Mouse (Mus musculus): Measurements from ENCODE around the gene Sorcs1. TPM values are rescaled to one million over a fixed set of nuclear protein-coding genes. Genes with fewer than 3 reads are reported as not detected.

The Sorcs1 gene
- polyA plus RNA-seq, 1 experiment from 2014 or later: 2.8 TPM

- no peak overlapping the region for H3K9ac ChIP-seq
- H3K27ac ChIP-seq: no peak overlapping the region
- no peaks in the 10 kb centered on the region for H3K9me3 ChIP-seq
- 91% methylated on average over 3 of the region's 3 CpGs for WGBS
- H3K27me3 ChIP-seq (replicated peaks): no peaks in the 10 kb centered on the region
- no peaks in the 10 kb centered on the region for H3K4me1 ChIP-seq (replicated peaks)
- no peak overlapping the region for H3K4me2 ChIP-seq (replicated peaks)
- no peak overlapping the region for H3K4me3 ChIP-seq (replicated peaks)
- H3K36me3 ChIP-seq: no peaks in the 10 kb centered on the region
- no peak for ATAC-seq
Observed at GRCm38 (mm10) chr19:50468592-50468991, 209.9 kb downstream of the Sorcs1 start.

GRCm38 (mm10) chr19:50464811-50465210 is 213.6 kb downstream of the Sorcs1 start:
- Histone ChIP-seq H3K4me1 (replicated peaks) (no peaks in the 10 kb centered on the region), H3K27me3 (replicated peaks) (no peaks in the 10 kb centered on the region), H3K4me2 (replicated peaks) (no peak overlapping the region), H3K9ac (no peak overlapping the region), H3K36me3 (no peaks in the 10 kb centered on the region), H3K9me3 (no peaks in the 10 kb centered on the region), H3K4me3 (replicated peaks) (no peak overlapping the region), H3K27ac (no peak overlapping the region)
- no peak for ATAC-seq
- 52% methylated on average over 6 of the region's 6 CpGs for WGBS

- Histone ChIP-seq H3K9ac (no peak overlapping the region), H3K9me3 (no peaks in the 10 kb centered on the region), H3K4me2 (replicated peaks) (no peak overlapping the region), H3K4me1 (replicated peaks) (no peaks in the 10 kb centered on the region), H3K27ac (no peak overlapping the region), H3K27me3 (replicated peaks) (no peaks in the 10 kb centered on the region), H3K4me3 (replicated peaks) (no peak overlapping the region), H3K36me3 (no peaks in the 10 kb centered on the region)
- 90% methylated on average over 5 of the region's 5 CpGs for WGBS
- no peak for ATAC-seq
Observed at GRCm38 (mm10) chr19:50458581-50458980, 219.9 kb downstream of the Sorcs1 start.

- ATAC-seq: no peak
- no peaks in the 10 kb centered on the region for H3K27me3 ChIP-seq (replicated peaks)
- no peaks in the 10 kb centered on the region for H3K36me3 ChIP-seq
- no peak overlapping the region for H3K27ac ChIP-seq
- no peaks in the 10 kb centered on the region for H3K9me3 ChIP-seq
- H3K9ac ChIP-seq: no peak overlapping the region
- H3K4me3 ChIP-seq (replicated peaks): no peak overlapping the region
- H3K4me2 ChIP-seq (replicated peaks): no peak overlapping the region
- 33% methylated on average over 5 of the region's 5 CpGs for WGBS
- no peaks in the 10 kb centered on the region for H3K4me1 ChIP-seq (replicated peaks)
Observed at GRCm38 (mm10) chr19:50457275-50457892, 221.1 kb downstream of the Sorcs1 start.

- no peak overlapping the region for H3K9ac ChIP-seq
- no peak overlapping the region for H3K4me3 ChIP-seq (replicated peaks)
- no peaks in the 10 kb centered on the region for H3K9me3 ChIP-seq
- no peak for ATAC-seq
- no peaks in the 10 kb centered on the region for H3K4me1 ChIP-seq (replicated peaks)
- no peak overlapping the region for H3K4me2 ChIP-seq (replicated peaks)
- H3K27ac ChIP-seq: no peak overlapping the region
- H3K27me3 ChIP-seq (replicated peaks): no peaks in the 10 kb centered on the region
- no peaks in the 10 kb centered on the region for H3K36me3 ChIP-seq
- WGBS: 34% methylated on average over 4 of the region's 4 CpGs
Observed at GRCm38 (mm10) chr19:50441099-50441498, 237.3 kb downstream of the Sorcs1 start.

GRCm38 (mm10) chr19:50440246-50440910 is 238.1 kb downstream of the Sorcs1 start:
- 11% methylated on average over 11 of the region's 11 CpGs for WGBS
- H3K4me3 ChIP-seq (replicated peaks): no peak overlapping the region
- H3K27ac ChIP-seq: no peak overlapping the region
- no peak for ATAC-seq
- no peaks in the 10 kb centered on the region for H3K36me3 ChIP-seq
- H3K9ac ChIP-seq: no peak overlapping the region
- no peaks in the 10 kb centered on the region for H3K4me1 ChIP-seq (replicated peaks)
- H3K4me2 ChIP-seq (replicated peaks): no peak overlapping the region; the same call in 1 of the 2 replicates
- no peaks in the 10 kb centered on the region for H3K9me3 ChIP-seq
- H3K27me3 ChIP-seq (replicated peaks): no peaks in the 10 kb centered on the region

GRCm38 (mm10) chr19:50439464-50439881 is 239.0 kb downstream of the Sorcs1 start:
- H3K4me3 ChIP-seq (replicated peaks): no peak overlapping the region
- no peaks in the 10 kb centered on the region for H3K4me1 ChIP-seq (replicated peaks)
- H3K36me3 ChIP-seq: no peaks in the 10 kb centered on the region
- H3K27ac ChIP-seq: no peak overlapping the region
- ATAC-seq: no peak
- no peaks in the 10 kb centered on the region for H3K9me3 ChIP-seq
- no peak overlapping the region for H3K4me2 ChIP-seq (replicated peaks)
- H3K9ac ChIP-seq: no peak overlapping the region
- WGBS: 34% methylated on average over 3 of the region's 3 CpGs
- H3K27me3 ChIP-seq (replicated peaks): no peaks in the 10 kb centered on the region

GRCm38 (mm10) chr19:50422928-50423327 is 255.5 kb downstream of the Sorcs1 start:
- no peaks in the 10 kb centered on the region for H3K27me3 ChIP-seq (replicated peaks)
- no peaks in the 10 kb centered on the region for H3K36me3 ChIP-seq
- no peak overlapping the region for H3K4me3 ChIP-seq (replicated peaks)
- H3K4me1 ChIP-seq (replicated peaks): no peaks in the 10 kb centered on the region
- H3K9me3 ChIP-seq: no peaks in the 10 kb centered on the region
- H3K27ac ChIP-seq: no peak overlapping the region
- ATAC-seq: no peak
- H3K4me2 ChIP-seq (replicated peaks): no peak overlapping the region
- 70% methylated on average over 1 of the region's 1 CpGs for WGBS
- H3K9ac ChIP-seq: no peak overlapping the region

GRCm38 (mm10) chr19:50418962-50419720 is 259.3 kb downstream of the Sorcs1 start:
- Histone ChIP-seq H3K4me1 (replicated peaks) (no peaks in the 10 kb centered on the region), H3K4me3 (replicated peaks) (no peak overlapping the region), H3K9me3 (no peaks in the 10 kb centered on the region), H3K9ac (no peak overlapping the region), H3K27ac (no peak overlapping the region), H3K27me3 (replicated peaks) (no peaks in the 10 kb centered on the region), H3K4me2 (replicated peaks) (no peak overlapping the region), H3K36me3 (no peaks in the 10 kb centered on the region)
- 42% methylated on average over 14 of the region's 14 CpGs for WGBS
- ATAC-seq: no peak

GRCm38 (mm10) chr19:50410561-50410960 is 267.9 kb downstream of the Sorcs1 start:
- no peak overlapping the region for H3K4me3 ChIP-seq (replicated peaks)
- no peak overlapping the region for H3K4me2 ChIP-seq (replicated peaks)
- no peaks in the 10 kb centered on the region for H3K4me1 ChIP-seq (replicated peaks)
- WGBS: 78% methylated on average over 3 of the region's 3 CpGs
- H3K36me3 ChIP-seq: no peaks in the 10 kb centered on the region
- no peak overlapping the region for H3K27ac ChIP-seq
- H3K9ac ChIP-seq: no peak overlapping the region
- no peak for ATAC-seq
- no peaks in the 10 kb centered on the region for H3K27me3 ChIP-seq (replicated peaks)
- no peaks in the 10 kb centered on the region for H3K9me3 ChIP-seq

GRCm38 (mm10) chr19:50398341-50398740 is 280.1 kb downstream of the Sorcs1 start:
- Histone ChIP-seq H3K9me3 (no peaks in the 10 kb centered on the region), H3K4me3 (replicated peaks) (no peak overlapping the region), H3K27ac (no peak overlapping the region), H3K27me3 (replicated peaks) (no peaks in the 10 kb centered on the region), H3K4me1 (replicated peaks) (no peaks in the 10 kb centered on the region), H3K9ac (no peak overlapping the region), H3K36me3 (no peaks in the 10 kb centered on the region), H3K4me2 (replicated peaks) (no peak overlapping the region)
- no peak for ATAC-seq
- WGBS: 93% methylated on average over 2 of the region's 2 CpGs

GRCm38 (mm10) chr19:50395731-50396130 is 282.7 kb downstream of the Sorcs1 start:
- 82% methylated on average over 6 of the region's 6 CpGs for WGBS
- H3K4me3 ChIP-seq (replicated peaks): no peak overlapping the region
- H3K27me3 ChIP-seq (replicated peaks): no peaks in the 10 kb centered on the region

More at GRCm38 (mm10) chr19:50395731-50396130, 282.7 kb downstream of the Sorcs1 start:
- Histone ChIP-seq H3K9me3 (no peaks in the 10 kb centered on the region), H3K9ac (no peak overlapping the region), H3K27ac (no peak overlapping the region), H3K36me3 (no peaks in the 10 kb centered on the region), H3K4me2 (replicated peaks) (no peak overlapping the region), H3K4me1 (replicated peaks) (no peaks in the 10 kb centered on the region)
- no peak for ATAC-seq
